Mouse (Mus musculus) 3134 (cell line): ENCODE data around the gene Olfr533.
"Not testable (repeated sequence)": the region's sequence is repeated elsewhere in the genome, so short reads cannot be mapped to it uniquely, and the experiment has no call there.

Source experiments
- DNase-seq: peaks from one replicate; pipeline ENCODE4 v3.0.0-alpha.2; 2011; ENCODE audit warnings: low spot score; ENCODE audit not compliant: insufficient read length; ENCODE audit errors: extremely low read depth

Gene Olfr533

DNA sequence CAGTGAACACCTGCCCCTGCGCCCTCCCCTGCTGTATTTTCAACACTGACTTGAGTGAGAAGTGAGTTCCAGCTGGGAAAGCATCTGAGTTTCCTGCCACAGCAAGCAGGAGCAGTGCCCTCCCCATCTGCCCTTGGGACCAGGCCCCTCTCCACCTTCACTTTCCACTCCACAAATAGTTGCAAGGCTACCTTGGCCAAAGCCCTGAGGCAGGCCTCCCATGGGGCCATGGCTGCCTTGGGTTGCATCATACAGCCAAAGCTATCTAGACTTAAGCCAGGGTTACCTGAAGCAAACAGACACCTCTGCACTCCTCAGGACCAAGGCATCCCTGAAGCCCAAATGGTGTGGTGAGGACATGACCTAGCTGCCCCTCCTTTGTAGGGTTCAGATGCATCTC, at the start of gene Olfr533:
Gene Olfr533 (plus strand): TSS at position 301 of the 400 bp plus-strand sequence.
- DNase-seq: not testable (repeated sequence)

DNA sequence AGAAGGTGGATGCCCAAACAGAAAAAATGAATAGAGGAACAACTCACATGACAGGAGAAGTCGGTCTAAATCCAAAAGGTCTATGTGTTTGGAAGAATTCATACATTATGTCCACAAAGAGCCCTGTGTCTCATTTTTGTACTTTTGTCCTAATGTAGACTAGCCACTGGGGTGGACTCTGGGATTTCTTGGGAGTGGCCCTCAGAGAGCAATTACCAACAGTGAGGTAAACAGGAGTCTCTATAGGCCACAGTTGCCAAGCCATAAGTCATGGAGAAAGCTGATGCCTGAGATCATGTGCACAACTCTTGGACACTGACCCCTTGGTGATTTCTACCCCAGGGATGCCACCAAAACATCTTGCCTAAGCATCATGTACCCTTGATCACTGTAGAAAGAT, 41.6 kb upstream of the Olfr533 start, which contains the start of gene Olfr532:
Gene Olfr532 (minus strand): TSS at position 101 of the 400 bp plus-strand sequence.
- no peak for DNase-seq

DNA sequence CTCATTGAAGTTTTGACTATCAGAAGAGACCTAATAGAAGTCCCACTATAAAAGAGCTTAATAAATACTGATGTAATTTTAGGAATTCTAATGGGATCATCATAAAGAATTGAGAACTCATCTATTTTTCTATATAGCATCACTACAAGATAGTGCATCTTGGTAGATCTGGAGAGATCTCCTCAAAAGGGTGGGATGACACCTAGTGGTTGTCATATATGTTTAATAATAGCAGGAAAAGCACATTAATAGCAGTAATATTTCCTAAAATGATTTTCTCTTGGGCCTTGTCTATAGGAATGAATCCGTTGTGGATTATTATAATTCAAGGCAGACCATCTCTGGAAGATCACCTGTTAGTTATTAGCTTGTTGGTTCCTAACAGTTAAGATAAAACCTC, 20.0 kb upstream of the Olfr533 start:
- no peak for DNase-seq

DNA sequence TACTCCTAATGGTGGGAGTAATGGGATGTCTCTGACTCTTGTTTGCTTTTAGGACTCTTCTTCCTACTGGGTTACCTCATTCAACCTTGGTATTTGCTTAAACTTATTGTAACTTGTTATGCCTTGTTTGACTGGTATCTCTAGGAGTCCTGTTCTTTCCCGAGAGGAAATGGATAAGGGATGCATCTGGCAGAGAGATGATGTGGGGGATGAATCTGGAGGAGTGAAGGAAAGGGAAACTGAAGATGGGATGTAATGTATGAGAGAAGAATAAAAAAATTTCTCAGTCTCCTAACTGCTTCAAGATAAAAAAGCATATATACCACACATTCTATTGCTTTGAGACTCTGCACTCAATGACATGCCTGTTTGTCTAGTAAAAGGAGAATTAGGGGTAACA, 14.7 kb downstream of the Olfr533 start:
- DNase-seq: no peak

DNA sequence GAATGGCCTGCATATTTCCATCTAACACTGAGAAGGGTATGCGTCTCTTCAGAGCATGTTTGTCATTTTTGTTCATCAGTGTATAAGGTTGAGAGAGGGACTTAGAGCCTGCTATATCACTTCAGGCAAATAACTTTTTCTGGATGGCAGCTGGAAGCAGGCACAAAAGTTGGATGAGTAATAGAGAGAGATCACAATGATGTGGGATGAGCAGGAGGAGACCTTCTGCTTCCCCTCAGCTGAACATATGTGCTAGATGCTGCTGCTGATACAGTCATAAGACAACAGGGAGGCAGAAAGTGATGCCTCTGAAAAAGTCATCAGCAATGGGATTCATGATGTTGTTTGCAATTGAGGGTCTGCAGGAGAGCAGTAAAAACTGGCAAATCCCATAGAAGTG, 15.6 kb downstream of the Olfr533 start:
- no peak for DNase-seq

DNA sequence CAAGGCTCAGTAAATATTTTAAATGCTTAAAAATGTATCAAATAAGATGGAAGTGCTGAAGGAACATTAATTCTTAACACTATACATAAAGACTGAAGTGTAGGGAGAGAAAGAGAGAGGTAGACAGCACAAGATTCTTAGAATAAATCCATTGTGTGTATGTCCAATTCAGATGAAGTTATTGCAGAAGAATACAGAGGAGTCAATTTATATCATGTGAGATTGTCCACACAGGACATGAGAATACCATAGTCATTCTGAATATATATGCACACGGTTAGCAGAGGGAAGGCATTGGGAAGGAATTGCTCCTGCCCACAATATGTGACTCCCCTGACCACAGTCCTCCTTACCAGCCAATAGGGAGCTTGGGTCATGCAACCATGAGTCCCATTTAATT, 20.7 kb downstream of the Olfr533 start, which contains the start of gene Olfr535:
Gene Olfr535 (plus strand): TSS at position 301 of the 400 bp plus-strand sequence.
- no peak for DNase-seq

DNA sequence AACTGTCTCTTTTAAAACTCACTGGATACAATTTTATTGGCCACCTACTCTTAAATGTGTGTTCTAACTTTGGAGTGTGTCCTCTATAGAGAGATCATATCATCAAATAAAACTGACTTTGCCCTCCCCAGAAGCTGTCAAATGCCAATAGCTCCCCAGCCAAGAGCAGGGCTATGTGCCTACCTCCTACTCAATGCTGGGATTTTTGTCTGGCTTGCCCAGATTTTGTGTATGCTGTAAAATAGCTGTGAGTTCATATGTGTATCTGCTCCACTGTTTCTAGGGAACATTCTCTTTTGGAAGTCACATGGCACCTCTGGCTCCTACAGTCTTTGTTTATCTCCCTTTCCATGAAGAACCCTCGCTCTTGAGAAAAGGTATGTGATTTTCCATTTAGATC, 25.8 kb downstream of the Olfr533 start:
- no peak for DNase-seq

DNA sequence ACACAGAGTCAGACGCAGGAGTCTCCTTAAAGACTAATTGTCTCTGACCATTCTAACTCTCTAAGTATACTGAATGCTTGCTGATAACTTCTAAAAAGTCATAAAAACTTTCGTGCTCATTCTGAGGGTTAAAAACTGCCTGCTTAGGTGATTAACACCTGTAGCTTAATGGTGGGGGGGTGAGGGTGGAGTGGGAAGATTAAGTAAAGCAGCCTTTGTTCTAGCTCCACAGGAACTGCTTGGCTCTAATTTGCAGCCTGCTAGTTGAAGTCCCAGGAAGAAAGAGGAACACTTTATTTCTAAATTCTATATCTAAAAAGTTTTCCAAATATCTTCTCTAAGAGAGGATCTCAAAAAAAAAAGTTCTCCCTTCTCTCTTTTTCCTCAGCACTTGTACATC, 31.1 kb downstream of the Olfr533 start:
- DNase-seq: no peak

DNA sequence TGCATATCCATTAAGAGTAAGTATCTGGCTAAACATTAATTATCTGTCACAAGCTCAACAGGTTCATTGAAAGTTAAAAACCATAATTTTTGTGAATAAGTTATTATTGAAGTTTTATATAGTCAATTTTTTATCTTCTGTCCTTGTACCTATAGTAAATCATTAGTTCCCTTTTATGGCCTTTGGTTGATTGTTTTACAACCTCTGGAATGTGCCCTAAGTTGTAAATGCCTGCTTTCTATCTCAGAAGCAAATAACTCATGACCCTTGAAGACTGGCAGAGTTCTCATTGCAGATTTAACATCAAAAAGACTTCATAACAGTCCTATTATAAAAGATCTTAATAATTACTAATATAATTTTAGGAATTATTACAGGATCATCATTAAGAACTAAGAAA, 31.5 kb downstream of the Olfr533 start:
- no peak for DNase-seq

DNA sequence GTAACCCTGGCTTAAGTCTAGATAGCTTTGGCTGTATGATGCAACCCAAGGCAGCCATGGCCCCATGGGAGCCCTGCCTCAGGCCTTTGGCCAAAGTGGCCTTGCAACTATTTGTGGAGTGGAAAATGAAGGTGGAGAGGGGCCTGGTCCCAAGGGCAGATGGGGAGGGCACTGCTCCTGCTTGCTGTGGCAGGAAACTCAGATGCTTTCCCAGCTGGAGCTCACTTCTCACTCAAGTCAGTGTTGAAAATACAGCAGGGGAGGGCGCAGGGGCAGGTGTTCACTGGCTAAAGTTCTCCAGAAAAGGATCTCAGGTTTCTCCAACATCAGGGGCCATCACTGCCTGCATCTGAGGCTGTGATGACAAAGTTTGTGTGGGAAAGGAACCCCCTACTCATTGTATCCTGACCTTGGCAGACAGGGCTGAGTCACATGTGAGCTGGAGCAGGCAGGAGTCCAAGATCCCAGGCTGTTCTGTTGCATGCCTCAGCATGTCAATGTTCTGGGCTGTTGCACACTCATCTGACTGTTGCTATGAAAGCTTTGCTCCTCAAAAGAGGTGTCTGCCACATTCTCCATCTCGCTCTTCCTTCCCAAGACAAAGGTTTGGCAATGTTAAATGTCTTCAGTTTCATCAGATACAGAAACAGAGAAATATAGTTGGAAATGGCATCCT, 44.3 kb downstream of the Olfr533 start, which contains the start of gene Olfr536:
Gene Olfr536 (minus strand): TSS at position 51 of the 676 bp plus-strand sequence.
- not testable (repeated sequence) for DNase-seq
